Mouse (Mus musculus) midbrain, embryonic 16.5 days (tissue): ENCODE measurements around the gene Abca8b. TPM values are rescaled to one million over a fixed set of nuclear protein-coding genes. Genes with fewer than 3 reads are reported as not detected.

Experiments
- ATAC-seq: fragments of 200-750 bp; cut with Nextera tagmentation; 2 replicates; pipeline ENCODE4 v1.8.0; 2017; ENCODE audit warnings: moderate TSS enrichment
- H3K27ac ChIP-seq: fragments of 300-500 bp; sonication (generic); 2 replicates; pipeline ENCODE4 v1.5.1; 2014; ENCODE audit warnings: mild to moderate bottlenecking, low read length, mixed read lengths
- H3K27me3 ChIP-seq: fragments of 300-500 bp; sonication (generic); 2 replicates; pipeline ENCODE4 v1.6.1; 2014; ENCODE audit warnings: low read depth, low read length, mixed read lengths; ENCODE audit not compliant: control insufficient read depth, insufficient read depth
- H3K36me3 ChIP-seq: fragments of 300-500 bp; sonication (generic); 2 replicates; pipeline ENCODE4 v1.6.1; 2014; ENCODE audit warnings: mild to moderate bottlenecking, low read length, moderate library complexity, mixed read lengths; ENCODE audit not compliant: control insufficient read depth, insufficient read depth
- H3K4me1 ChIP-seq: fragments of 300-500 bp; sonication (generic); 2 replicates; pipeline ENCODE4 v1.6.1; 2014; ENCODE audit warnings: mild to moderate bottlenecking, low read length, mixed read lengths; ENCODE audit not compliant: control insufficient read depth, insufficient read depth
- H3K4me2 ChIP-seq: fragments of 300-500 bp; sonication (generic); 2 replicates; pipeline ENCODE4 v1.6.1; 2014; ENCODE audit warnings: mild to moderate bottlenecking, low read length, mixed read lengths
- H3K4me3 ChIP-seq: fragments of 300-500 bp; sonication (generic); 2 replicates; pipeline ENCODE4 v1.5.1; 2014; ENCODE audit warnings: low read depth, mild to moderate bottlenecking, low read length, moderate library complexity, mixed read lengths
- H3K9ac ChIP-seq: fragments of 300-500 bp; sonication (generic); 2 replicates; pipeline ENCODE4 v1.6.1; 2014; ENCODE audit warnings: low read depth, low read length, mixed read lengths
- H3K9me3 ChIP-seq: fragments of 300-500 bp; sonication (generic); replicated peaks from 2 replicates; pipeline ENCODE4 v1.6.1; 2014; ENCODE audit warnings: mild to moderate bottlenecking, low read length, mixed read lengths; ENCODE audit not compliant: control insufficient read depth, poor library complexity, severe bottlenecking
- WGBS: fragments of 180-500 bp; shearing (Covaris S2); extraction: QIAGEN DNeasy Blood & Tissue Kit; methylation state at CpG from one replicate; pipeline ENCODE4 v1.1.7; 2014; 5-methylcytosine and 5-hydroxymethylcytosine counted together
- polyA plus RNA-seq: library from polyadenylated mRNA; unstranded; fragments of >200 nt; fragmentation: Nextera tagmentation; extraction: Ambion mirVana; gene quantifications from 2 replicates; pipeline ENCODE4 v1.2.1, GENCODE M21; 2015

Abca8b gene
- polyA plus RNA-seq, 1 experiment from 2014 or later: 2.1 TPM

GRCm38 (mm10) chr11:109902616-109903598, 92.7 kb downstream of the Abca8b start:
- no peak overlapping the region for H3K4me3 ChIP-seq
- 49% methylated on average over 6 of the region's 6 CpGs for WGBS
- H3K9me3 ChIP-seq: no peaks in the 10 kb centered on the region
- no peaks in the 10 kb centered on the region for H3K36me3 ChIP-seq
- peaks cover 10% of the 10 kb centered on the region for H3K4me1 ChIP-seq
- H3K4me2 ChIP-seq: no peak overlapping the region
- no peaks in the 10 kb centered on the region for H3K27me3 ChIP-seq
- no peak for ATAC-seq
- no peak overlapping the region for H3K9ac ChIP-seq
- H3K27ac ChIP-seq: no peak overlapping the region

GRCm38 (mm10) chr11:109900491-109901241, 95.0 kb downstream of the Abca8b start:
- Histone ChIP-seq H3K9ac (no peak overlapping the region), H3K4me1 (peaks cover 10% of the 10 kb centered on the region), H3K27ac (no peak overlapping the region), H3K9me3 (no peaks in the 10 kb centered on the region), H3K27me3 (no peaks in the 10 kb centered on the region), H3K4me3 (no peak overlapping the region), H3K4me2 (no peak overlapping the region), H3K36me3 (no peaks in the 10 kb centered on the region)
- 41% methylated on average over 4 of the region's 4 CpGs for WGBS
- no peak for ATAC-seq

- Histone ChIP-seq H3K27me3 (no peaks in the 10 kb centered on the region), H3K36me3 (no peaks in the 10 kb centered on the region), H3K9me3 (no peaks in the 10 kb centered on the region), H3K4me1 (peaks cover 10% of the 10 kb centered on the region), H3K4me2 (no peak overlapping the region), H3K4me3 (no peak overlapping the region), H3K9ac (no peak overlapping the region), H3K27ac (no peak overlapping the region)
- WGBS: 88% methylated on average over 6 of the region's 6 CpGs
- ATAC-seq: no peak
These were observed 96.7 kb downstream of the Abca8b start for GRCm38 (mm10) chr11:109898791-109899467.

DNA sequence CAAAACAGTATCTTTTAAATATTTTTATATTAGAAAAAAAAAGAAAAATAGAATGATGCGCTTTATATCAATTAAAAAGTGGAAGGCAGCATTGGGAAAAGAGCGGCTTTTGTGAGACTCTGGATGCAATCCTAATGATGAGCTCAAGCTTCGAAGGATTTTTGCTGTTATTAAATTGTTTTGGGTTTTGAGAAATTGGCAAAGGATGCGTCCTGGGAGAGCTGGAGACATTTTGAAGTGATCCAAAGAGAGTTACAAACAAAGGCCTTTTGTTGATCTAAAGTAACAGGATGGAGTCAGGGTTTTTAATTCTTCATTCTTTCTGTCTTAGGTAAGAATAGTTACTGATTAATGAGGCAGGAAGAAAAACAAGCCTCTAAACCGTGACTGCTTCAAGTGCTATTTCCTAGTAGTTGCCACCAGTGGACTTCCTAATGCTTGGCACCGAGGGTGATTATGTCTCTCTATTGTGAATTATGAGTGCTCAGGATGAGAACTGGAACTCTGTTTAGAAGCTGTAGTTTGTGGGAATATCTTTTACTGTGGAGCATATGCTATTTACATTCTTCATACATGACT, 99.6 kb downstream of the Abca8b start:
- 73% methylated on average over 6 of the region's 6 CpGs for WGBS
- Histone ChIP-seq H3K27ac (no peak overlapping the region), H3K4me1 (no peaks in the 10 kb centered on the region), H3K9me3 (no peaks in the 10 kb centered on the region), H3K4me3 (no peak overlapping the region), H3K36me3 (no peaks in the 10 kb centered on the region), H3K27me3 (no peaks in the 10 kb centered on the region), H3K4me2 (no peak overlapping the region), H3K9ac (no peak overlapping the region)
- ATAC-seq: no peak

DNA sequence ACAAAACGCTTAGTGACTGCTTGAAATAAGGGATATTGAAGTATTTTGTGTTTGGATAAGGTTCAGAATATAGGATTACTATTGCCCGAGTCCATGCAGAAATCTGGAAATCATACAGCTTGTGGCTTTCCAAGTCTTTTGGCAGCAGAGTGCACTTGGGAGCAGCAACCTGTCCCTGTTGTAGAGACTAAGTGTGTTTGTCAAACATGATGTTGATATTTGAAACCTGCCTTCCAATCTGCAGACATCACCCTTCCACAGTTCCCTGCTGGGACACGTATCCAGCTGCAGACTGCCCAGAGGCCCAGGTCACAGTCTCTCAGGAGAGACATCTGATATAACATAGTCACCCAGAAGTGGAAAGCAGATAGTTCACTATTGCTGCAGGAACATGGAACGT, 100.1 kb downstream of the Abca8b start:
- Histone ChIP-seq H3K4me2 (no peak overlapping the region), H3K36me3 (no peaks in the 10 kb centered on the region), H3K4me3 (no peak overlapping the region), H3K9ac (no peak overlapping the region), H3K27ac (no peak overlapping the region), H3K9me3 (no peaks in the 10 kb centered on the region), H3K4me1 (no peaks in the 10 kb centered on the region), H3K27me3 (no peaks in the 10 kb centered on the region)
- ATAC-seq: no peak
- 84% methylated on average over 4 of the region's 4 CpGs for WGBS

DNA sequence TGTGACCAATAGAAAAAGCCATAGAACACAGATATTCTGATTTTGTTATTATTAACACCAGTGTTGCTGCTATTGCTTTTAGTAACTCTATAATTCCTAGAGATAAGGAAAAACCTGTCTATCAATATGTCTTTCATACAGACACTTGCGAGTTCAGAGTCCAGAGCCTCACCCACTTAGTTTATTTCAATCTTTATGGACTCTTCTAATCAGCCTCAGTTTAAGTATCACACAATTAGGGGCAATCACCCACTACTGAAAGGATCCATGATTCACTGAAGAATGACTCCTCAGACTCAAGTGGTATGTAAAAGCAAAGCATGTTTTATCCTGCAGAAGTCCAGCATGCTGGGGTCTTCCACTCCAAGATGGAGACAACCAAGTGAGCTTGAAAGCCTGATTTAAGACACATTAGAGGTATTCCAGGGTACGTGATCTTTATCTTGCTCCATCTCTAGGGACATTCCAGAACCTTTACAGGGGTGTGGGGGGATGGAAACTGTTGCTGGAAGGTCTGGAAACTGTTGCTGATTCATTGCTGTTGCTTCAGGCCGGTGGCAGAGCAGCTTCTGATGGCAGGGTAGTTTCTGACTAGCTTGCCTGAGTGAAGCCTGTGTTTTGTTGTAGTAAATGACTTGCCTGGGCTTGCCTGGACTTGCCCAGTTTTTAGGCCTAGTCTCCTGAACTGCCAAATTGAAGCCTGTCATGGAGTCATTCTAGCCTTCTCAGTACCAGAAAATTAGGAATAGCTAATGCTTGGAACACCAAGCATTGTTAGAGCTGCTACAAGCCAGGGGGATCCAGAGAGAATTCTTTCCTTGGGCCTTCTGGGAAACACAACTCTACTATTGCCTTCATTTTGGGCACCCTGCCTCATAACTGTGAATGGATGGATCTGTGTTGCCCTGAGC, 101.5 kb downstream of the Abca8b start:
- no peak for ATAC-seq
- WGBS: 87% methylated on average over 3 of the region's 3 CpGs
- no peaks in the 10 kb centered on the region for H3K4me1 ChIP-seq

DNA sequence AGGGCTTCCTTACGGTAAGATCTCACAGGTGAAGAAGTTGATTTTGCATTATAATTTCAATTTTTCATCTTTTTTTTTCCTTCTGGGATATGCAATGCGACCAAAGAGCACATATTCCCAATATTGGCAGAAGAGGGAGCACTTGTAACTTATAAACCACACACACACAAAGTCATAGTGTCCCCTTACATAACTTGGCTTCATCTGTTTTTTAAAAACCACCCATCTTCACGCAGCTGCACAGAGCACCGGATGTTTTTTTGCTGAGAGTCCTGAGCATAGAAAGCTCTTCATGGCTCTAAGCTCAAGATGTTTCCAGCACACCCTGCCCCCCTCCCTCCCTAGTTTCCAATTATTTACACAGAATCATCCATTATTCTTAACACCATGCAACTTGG, 103.7 kb downstream of the Abca8b start:
- Histone ChIP-seq H3K4me1 (no peaks in the 10 kb centered on the region), H3K27ac (no peak overlapping the region), H3K36me3 (no peaks in the 10 kb centered on the region), H3K9me3 (no peaks in the 10 kb centered on the region), H3K27me3 (no peaks in the 10 kb centered on the region), H3K4me2 (no peak overlapping the region), H3K9ac (no peak overlapping the region), H3K4me3 (no peak overlapping the region)
- ATAC-seq: no peak
- WGBS: 85% methylated on average over 4 of the region's 4 CpGs

More for the DNA sequence above, 101.5 kb downstream of the Abca8b start:
- Histone ChIP-seq H3K27ac (no peak overlapping the region), H3K36me3 (no peaks in the 10 kb centered on the region), H3K27me3 (no peaks in the 10 kb centered on the region), H3K4me3 (no peak overlapping the region), H3K9ac (no peak overlapping the region), H3K4me2 (no peak overlapping the region), H3K9me3 (no peaks in the 10 kb centered on the region)

GRCm38 (mm10) chr11:109891371-109891988, 104.2 kb downstream of the Abca8b start:
- no peak overlapping the region for H3K27ac ChIP-seq
- H3K4me1 ChIP-seq: no peaks in the 10 kb centered on the region
- no peak overlapping the region for H3K9ac ChIP-seq
- no peaks in the 10 kb centered on the region for H3K36me3 ChIP-seq
- 71% methylated on average over 8 of the region's 8 CpGs for WGBS
- no peak overlapping the region for H3K4me2 ChIP-seq
- H3K9me3 ChIP-seq: no peaks in the 10 kb centered on the region
- H3K4me3 ChIP-seq: no peak overlapping the region
- no peak for ATAC-seq
- H3K27me3 ChIP-seq: no peaks in the 10 kb centered on the region
